Mouse (Mus musculus): Measurements from ENCODE around the gene Pus7.
A peak's percentile ranks its signal among the peaks of the same experiment; 100 is the strongest.
"Not testable (repeated sequence)": the region's sequence is repeated elsewhere in the genome, so short reads cannot be mapped to it uniquely, and the experiment has no call there.

Gene Pus7

GRCm38 (mm10) chr5:23758633-23759032, 24.9 kb downstream of the Pus7 start:
- no peak for DNase-seq (ENCODE audit: extremely low read depth, insufficient read length, low spot score)

- DNase-seq (ENCODE audit: extremely low read depth, insufficient read length, low spot score): no peak
Observed at GRCm38 (mm10) chr5:23756368-23756767, 27.1 kb downstream of the Pus7 start.

DNA sequence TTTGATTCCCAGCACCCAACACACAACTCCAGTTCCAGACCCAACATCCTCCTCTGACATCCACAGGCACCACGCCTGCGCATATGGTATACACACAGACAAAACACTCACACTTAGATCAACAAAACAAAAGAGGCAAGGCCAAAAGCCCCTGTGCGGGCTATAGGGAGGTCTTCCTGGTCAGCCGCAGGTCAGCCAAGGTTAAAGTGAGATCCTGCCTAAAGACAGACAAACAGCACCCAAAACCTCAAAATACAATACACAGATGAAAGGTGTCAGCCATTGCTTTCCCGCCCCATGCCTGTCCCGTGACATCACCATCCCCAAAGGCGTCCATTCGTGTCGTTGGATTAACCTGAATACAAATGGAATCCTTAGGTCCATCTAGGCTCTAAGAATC, 27.9 kb downstream of the Pus7 start:
- DNase-seq (ENCODE audit: extremely low read depth, insufficient read length, low spot score): no peak

DNA sequence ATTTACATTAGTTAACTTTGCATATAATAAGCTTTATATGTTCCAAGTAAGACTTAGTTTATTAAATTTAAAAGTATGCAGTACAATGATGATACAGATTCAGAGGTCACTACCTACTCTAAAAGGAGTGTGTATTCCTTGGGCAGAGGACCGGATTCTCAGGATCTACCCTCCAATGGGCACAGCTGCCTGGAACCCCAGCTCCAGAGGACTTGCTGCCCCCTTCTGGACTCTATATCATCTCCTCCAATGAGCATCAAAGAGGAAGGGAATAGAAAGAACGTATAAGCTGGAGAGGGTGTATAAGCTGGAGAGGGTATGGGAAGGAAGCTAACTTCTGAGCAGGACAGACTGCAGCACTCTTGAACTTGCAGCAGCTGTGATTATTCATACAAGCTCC, 33.6 kb downstream of the Pus7 start:
- DNase-seq (ENCODE audit: extremely low read depth, insufficient read length, low spot score): no peak

GRCm38 (mm10) chr5:23743261-23743660, 40.2 kb downstream of the Pus7 start:
- DNase-seq (ENCODE audit: extremely low read depth, insufficient read length, low spot score): no peak

- DNase-seq (ENCODE audit: extremely low read depth, insufficient read length, low spot score): no peak
Observed at GRCm38 (mm10) chr5:23737111-23737510, 46.4 kb downstream of the Pus7 start.

DNA sequence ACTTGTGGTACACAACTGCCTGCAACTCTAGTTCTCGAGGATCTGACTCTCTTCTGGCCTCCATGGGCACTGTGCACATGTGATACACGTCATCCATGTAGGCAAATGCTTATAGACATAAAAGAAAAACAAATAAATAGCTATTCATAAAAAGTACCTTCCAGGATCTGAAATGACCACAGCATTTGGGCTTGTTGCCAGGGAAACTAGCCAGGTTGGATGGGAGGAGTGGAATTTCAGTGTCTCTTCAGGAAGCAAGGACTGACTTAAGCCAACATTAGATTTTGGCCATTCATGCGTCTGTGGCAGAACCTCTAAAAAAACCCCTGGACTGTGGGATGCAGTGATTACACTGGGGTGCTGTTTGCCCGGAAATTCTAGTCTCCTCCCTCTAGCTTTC, 47.1 kb downstream of the Pus7 start:
- DNase-seq (ENCODE audit: extremely low read depth, insufficient read length, low spot score): peak; percentile 47

- DNase-seq (ENCODE audit: extremely low read depth, insufficient read length, low spot score): no peak
Observed at GRCm38 (mm10) chr5:23721956-23722355, 61.6 kb downstream of the Pus7 start.

- peak; percentile 45 for DNase-seq (ENCODE audit: extremely low read depth, insufficient read length, low spot score)
Observed at GRCm38 (mm10) chr5:23718881-23719328, 64.6 kb downstream of the Pus7 start.

DNA sequence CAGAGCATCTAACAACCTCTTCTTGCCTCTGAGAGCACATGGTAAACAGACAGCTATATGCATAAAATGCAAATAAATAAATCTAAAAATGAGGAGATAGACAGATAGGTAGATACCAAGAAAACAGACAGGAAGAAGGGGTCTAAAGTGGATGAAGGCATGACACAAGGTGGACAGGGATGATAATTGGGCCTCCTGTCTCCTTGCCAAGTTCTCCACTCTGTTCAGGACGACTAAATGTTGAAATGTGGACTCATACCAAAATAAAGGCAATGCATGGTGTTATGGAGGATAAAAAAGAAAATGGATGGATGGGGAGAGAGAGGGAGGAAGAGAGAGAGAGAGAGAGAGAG, 65.4 kb downstream of the Pus7 start:
- DNase-seq (ENCODE audit: extremely low read depth, insufficient read length, low spot score): no peak

DNA sequence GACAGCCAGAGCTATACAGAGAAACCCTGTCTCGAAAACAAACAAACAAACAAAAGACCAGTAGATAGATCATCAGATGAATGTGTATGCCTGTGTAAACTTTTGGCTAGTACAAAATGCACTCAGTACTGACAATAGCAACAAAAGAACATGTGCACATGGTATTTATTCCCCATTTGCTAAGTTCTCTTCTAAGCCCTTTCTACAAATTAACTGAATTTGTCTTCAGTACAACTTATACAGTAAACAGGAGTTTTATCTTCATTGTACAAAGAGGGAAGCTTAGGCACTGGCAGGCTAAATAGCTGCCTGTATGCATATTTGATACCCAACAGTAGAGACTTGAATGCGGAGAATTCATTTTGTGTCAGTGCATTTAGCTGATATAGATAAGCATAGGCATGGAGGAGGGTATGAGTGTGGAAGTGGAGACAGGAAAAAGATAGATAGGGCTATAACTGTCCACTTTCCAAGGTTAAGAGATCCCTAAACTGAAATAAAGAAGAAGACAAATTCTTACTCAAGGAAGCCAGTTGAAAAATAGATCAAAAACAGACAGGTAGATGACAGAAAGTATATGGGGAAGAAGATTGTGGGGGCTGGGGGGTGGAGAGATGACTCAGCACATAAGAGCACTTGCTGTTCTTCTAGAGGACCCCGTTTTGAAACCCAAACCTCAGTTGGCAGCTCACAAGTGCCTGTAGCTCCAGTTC, 65.9 kb downstream of the Pus7 start:
- DNase-seq (ENCODE audit: extremely low read depth, insufficient read length, low spot score): no peak

- DNase-seq (ENCODE audit: extremely low read depth, insufficient read length, low spot score): no peak
Observed at GRCm38 (mm10) chr5:23713401-23714335, 69.8 kb downstream of the Pus7 start.

DNA sequence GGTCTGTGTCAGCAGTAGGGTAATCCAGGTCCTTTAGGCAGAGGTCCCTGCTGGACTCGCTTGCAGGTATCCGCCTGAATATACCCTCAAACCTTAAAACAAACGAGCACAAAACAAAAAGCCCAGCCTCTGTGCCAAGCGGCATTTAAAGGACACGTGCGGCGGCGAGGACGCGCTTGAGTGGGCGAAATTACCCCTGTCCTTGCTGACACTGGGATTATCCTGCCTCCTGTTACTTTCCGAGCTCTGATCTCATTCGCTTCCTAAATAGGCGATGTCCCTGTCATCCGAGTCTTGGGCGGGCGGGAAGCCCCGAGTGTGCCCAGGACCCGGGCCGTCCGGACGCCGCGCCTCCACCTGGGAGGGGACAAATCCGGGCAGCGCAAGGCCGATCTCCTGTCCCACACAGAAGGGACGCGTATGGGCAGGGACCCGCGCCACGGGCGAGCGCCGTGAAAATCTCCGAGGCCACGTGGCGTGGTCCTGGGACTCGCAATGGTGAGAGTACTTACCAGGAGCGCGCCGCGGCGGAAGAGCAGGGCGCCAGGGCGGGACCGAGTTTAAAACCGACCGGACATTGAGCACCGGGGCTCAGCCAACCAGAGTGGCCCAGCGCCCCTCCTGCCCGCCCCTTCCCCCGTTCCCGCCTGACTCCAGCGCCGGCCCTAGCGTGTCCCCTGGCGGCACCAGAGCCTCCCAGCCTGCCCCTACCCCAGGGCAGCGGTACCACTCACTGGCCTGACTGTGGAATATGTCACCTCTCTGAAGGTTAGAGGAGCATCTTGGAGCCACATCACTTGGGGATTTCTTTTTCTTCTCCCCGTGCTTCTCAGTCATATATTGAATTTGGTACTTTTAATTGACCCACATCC, 71.1 kb downstream of the Pus7 start:
- DNase-seq (ENCODE audit: extremely low read depth, insufficient read length, low spot score): peak; percentile 83

DNA sequence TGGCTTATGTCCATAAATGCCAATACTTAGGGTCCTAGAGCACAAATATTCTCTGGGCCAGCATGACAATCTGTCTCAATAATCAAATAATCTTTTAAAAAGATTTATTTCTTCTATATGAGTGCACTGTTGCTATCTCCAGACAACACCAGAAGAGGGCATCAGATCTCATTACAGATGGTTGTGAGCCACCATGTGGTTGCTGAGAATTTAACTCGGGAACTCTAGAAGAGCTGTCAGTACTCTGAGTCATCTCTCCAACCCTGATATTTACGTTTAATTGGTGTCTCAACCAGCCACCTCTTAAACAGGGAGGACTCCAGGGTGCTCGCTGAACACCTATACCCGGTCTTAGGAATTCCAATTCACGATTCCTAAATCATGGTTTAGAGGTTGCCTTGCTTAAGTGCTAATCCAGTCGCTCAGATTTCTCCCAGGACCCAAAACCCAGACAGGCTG, 71.8 kb downstream of the Pus7 start:
- DNase-seq (ENCODE audit: extremely low read depth, insufficient read length, low spot score): not testable (repeated sequence)

DNA sequence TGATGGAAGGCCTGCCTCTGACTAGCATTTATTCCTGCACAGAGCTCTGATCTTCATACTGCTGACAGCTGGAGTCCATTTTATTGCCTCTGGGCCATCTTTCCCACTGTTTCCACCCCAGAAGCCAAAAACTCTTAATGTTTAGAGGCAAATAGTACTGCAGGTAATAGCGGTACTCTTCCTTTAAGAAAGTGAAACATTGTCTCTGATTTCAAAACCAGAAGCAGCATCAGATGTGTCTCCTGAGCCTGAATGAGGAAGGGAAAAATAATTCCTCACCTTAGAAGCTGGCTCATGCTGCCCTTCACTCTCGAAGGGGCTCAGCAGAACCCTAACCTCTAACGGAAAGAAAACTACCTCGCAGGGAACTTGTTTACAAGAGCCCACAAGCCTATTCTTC, 72.3 kb downstream of the Pus7 start:
- no peak for DNase-seq (ENCODE audit: extremely low read depth, insufficient read length, low spot score)

DNA sequence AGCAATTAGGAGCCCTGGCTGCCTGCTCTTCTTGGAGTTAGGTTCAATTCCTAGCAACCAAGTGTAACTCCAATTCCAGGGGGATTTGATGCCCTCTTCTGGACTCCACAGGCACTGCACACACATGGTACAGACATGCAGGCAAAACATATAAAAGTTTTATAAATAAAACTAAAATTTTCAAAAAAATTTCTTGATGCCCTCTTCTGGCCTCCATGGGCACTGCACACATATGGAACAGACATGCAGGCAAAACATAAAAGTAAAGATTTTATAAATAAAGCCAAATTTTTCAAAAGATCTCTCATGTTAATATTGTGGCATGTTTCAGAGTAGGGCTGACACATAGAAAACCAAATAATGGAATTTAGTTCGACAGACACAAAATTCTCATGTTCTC, 73.8 kb downstream of the Pus7 start:
- no peak for DNase-seq (ENCODE audit: extremely low read depth, insufficient read length, low spot score)

DNA sequence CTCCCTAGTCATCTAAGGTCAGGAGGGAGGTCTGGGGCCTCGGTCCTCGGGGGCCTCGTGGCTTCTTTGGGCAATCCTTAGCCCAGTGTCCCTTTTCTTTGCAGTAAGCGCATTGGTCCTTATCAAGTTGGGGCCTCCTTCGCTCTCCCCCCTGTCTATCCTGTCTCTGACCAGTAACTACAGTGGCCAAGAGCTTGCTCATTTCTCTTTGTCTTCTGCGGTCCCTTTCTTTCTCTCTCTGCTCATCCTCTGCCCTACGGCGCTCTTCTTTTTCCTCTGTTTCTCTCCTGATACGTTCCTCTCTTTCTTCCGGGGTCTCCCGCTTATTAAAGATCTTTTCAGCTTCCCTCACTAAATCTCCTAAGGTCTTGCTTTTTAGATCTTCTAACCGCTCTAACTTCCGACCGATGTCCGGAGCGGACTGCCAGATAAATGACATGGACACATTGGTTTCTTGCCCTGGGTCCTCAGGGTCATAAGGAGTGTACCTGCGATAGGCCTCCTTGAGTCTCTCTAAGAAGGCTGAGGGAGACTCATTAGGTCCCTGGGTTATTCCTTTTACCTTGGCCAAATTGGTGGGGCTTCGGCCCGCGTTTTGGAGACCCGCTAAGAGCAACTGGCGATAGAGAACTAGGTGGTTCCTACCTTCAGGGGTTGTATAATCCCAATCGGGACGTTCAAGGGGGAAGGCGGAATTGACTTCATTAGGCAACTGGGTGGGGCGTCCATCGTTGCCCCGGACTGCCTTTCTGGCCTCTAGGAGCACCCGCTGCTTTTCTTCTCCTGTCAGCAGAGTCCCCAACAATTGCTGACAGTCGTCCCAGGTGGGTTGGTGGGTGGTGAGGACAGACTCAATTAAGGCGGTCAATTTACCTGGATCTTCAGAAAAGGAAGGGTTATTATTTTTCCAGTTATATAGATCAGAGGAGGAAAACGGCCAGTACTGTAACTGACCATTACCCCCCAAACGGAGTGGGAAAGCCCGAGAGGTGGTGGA, 76.6 kb downstream of the Pus7 start:
- not testable (repeated sequence) for DNase-seq (ENCODE audit: extremely low read depth, insufficient read length, low spot score)

DNA sequence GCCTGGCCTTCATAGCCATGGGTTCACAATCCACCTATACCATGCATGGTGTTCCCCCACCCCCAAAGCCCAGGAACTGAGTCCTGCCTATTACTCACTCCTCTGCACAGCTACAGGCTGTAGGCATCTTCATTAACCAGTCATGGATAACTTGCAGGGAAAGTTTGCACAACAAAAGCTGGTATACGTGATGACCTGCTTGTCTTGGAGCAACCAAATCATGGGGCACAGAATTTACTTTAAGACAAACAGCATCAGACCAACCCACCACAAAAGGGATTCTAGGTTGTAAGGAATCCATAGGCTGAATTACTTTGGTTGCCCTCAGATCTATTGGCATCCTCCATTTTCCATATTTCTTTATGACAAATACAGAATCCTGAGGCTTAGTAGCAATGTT, 86.1 kb downstream of the Pus7 start:
- no peak for DNase-seq (ENCODE audit: extremely low read depth, insufficient read length, low spot score)
